Mouse (Mus musculus): Measurements from ENCODE around the gene Gm826.

Gene Gm826

DNA sequence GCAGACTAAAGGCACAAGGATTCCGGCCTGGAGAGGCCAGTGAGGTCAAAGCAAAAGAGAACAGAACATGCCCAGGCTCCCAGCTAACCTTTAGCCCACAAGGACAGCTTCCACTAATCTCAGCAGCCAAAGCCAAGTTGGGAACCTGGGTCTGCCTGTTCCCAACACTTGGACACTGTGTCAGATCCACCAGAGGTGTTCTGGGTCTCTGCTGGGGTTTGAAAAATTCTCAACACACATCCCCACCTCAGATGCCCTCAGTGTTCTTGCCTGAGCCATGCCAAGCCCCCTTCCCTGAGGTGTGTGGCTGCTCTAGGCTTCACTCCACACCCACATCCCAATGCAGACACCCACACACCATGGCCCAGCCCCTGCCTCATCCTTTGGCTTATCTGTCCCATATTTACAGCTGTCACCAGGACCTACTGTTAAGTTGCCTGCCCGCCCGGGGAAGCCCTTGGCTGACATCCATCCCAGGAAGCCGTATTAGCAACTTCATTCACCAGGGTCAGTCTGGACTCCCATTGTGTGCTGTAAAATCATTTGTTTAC, at the start of gene Gm826:
Gene Gm826 (minus strand): TSS at position 52 of the 551 bp plus-strand sequence.
- in situ Hi-C loops (cut with MboI; ENCODE audit: unreplicated experiment in 2 of 2) = no loop called here

DNA sequence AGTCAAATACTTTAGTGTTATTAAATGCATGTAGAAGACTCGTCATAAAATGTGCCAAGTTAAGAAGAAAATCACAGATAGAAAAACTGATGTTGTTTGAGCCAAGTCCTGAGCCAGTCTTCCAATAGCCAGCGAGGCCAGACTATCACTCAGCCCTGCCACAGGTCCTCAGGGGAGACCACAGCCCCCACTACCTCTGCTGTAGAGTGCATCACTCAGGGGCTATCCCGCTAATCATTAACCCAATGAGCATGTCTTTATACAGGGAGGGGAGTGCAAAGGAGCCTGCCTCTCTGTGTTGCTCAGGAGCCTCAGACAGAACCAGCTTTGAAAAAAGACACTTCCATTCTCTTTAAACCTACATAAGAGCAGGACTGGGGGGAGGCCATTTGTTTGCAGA, 49.5 kb upstream of the Gm826 start:
- in situ Hi-C loops (cut with MboI; ENCODE audit: unreplicated experiment in 2 of 2) = no loop called here

DNA sequence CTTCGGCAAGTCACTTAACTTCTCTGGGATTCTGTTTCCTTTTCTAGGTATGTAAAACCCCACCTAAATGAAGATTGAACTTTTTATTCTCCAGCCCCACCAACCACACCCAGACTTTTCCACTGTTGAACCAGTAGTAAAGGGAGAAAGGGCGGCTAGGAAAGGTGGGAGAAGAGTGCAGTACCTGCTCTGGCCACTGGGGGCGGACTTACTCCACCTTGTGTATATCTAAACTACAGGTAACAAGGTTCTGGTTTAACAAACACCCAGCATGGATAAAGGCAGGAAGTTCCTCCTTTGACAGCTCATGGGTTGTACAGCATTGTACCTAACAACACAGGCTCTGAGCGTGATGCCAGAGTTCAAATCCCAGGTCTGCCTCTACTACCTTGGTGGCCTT, 44.3 kb upstream of the Gm826 start:
- in situ Hi-C loops (cut with MboI; ENCODE audit: unreplicated experiment in 2 of 2) = no loop called here

DNA sequence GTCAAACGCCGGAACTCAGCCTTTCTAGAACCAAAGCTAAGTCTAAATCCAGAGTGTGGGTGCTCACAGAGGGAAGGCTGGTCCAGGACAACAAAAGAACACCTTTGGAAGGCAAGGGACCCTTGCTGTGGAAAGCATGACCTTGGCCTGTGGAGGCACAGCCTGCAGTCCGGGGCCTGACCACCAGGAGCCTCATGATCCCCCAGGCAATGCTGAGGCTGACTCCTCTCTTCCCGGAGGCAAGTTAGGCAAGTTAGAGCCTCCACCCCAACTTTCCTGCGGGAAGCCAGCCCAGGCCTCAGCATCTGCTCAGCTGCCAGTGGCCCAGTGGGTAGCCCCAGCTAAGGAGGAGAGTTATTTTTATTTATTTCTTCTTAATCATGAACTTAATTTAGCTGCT, 42.3 kb upstream of the Gm826 start:
- in situ Hi-C loops (cut with MboI; ENCODE audit: unreplicated experiment in 2 of 2) = no loop called here

DNA sequence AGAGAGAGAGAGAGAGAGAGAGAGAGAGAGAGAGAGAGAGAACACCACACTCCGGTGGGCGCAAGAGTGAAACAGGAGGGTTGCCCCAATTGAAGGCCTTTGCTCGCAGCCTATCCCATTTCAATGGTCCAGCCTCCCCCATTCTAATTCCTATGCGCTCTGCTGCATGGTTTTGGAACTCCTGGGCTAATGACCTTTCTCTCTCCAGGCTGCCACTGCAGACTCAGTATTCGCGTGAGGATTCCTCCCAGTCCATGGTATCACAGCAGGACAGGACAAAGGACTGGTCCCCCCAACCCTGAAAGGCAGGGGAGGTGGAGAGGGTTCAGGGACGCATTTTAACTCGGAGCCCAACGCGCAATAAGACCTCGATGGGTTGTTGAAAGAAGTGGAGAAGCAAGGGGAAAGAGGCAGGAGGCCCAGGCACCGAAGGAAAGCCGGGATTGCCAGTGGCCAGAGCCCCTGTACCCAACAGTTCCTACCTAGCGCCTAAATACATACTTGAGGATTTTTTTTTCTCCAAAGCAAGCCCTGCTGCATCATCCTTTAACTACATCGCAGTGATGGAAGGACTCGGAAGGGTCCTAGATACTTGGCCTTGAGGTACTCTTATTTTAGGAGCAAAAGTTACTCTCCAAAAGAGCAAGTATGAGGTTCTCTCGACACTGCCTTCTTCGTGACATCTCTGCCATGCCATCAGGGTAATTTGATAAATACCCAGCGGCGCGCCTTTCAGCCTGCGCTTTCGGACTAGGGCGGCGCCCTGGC, 35.9 kb upstream of the Gm826 start:
- in situ Hi-C loops (cut with MboI; ENCODE audit: unreplicated experiment in 2 of 2) = no loop called here

DNA sequence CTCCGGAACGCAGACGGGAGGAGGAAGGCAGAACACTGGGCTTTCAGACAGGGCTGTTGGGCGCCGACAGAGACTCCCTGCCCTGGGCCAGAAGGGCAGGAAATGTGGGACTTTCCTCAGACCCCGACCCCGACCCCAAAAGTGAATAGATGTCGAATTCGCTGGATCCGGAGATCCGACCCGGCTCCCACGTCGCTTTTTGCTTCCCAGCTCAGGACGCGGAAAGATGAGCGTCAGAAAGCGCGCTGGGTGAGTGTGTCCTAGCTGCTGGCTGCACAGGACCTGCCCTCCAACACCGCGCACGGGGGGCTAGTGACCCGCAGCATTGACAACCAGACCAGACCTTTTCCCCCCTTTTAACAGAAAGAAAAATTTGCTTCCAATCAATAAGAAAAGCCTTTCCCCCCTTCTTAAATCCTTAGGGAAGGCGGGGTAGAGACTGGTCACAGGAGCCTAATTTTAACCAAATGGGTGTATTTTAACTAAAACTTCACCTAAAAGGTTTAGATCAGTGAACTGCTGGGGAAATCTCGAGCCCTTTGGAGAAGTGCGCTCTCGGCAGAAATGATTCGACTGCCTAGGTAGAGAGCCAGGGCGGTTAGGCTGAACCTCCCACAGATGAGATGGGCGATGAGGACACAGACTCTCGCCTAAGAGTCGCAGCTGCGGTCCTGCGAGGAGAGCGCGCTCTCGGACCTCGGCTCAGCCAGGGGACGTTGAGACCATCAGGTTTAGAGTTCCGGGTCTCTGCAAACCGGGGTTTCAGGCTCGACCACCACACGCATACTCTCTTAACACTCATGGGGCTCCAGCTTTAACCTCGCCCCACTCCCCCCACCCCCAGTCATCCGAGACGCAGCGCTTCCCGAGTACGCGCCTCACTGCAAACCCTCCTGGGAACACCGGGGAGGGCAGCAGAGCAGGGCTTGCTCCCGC, 34.7 kb upstream of the Gm826 start:
- in situ Hi-C loops (cut with MboI; ENCODE audit: unreplicated experiment in 2 of 2) = no loop called here

GRCm38 (mm10) chr2:160367448-160368208, 33.7 kb upstream of the Gm826 start:
- in situ Hi-C loops (cut with MboI; ENCODE audit: unreplicated experiment in 2 of 2) = no loop called here

DNA sequence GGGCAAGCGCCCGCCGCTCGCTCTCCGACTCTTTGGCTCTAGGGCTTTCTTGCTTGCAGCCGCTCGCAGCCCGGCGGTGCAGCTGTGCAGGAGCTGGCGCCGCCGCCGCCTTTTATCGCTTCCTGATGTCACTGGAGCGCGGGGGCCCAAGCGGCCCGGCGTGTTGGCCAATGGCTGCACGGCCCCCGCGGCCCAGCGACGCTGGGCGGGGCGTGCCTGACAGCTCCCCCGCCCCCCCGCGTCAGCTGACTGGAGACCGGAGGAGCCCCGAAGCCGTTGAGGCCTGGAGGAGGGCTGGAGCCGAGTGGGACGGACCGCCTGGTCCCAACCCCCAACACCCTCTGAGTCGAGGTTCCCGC, 33.0 kb upstream of the Gm826 start, which contains the start of gene Mafb:
Gene Mafb (minus strand): TSS at position 86 of the 359 bp plus-strand sequence.
- in situ Hi-C loops (cut with MboI; ENCODE audit: unreplicated experiment in 2 of 2) = no loop called here

- in situ Hi-C loops (cut with MboI; ENCODE audit: unreplicated experiment in 2 of 2) = no loop called here
Measured at GRCm38 (mm10) chr2:160366111-160366979, 32.4 kb upstream of the Gm826 start.

- in situ Hi-C loops (cut with MboI; ENCODE audit: unreplicated experiment in 2 of 2) = no loop called here
Measured at GRCm38 (mm10) chr2:160365107-160365911, 31.3 kb upstream of the Gm826 start.

DNA sequence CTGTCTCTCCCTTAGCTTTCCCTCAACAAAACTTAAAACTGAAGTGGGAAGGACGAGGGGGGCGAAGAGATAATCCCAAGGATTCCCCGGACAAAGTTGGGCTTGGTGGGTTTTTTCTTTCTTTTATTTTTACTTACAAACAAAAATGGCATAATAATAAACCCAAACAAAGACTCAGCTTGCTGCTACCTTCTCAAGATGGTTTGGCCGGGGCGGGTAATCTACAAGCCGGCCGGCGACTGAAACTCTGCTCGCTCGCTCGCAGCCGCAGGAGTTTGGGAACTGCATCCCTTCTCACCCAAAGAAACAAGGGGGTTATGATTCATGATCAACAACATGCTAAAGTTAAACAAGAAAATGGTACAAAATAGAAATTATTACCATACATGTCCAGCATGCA, 30.7 kb upstream of the Gm826 start:
- in situ Hi-C loops (cut with MboI; ENCODE audit: unreplicated experiment in 2 of 2) = no loop called here

GRCm38 (mm10) chr2:160364128-160364650, 30.2 kb upstream of the Gm826 start:
- in situ Hi-C loops (cut with MboI; ENCODE audit: unreplicated experiment in 2 of 2) = no loop called here

GRCm38 (mm10) chr2:160363201-160363600, 29.2 kb upstream of the Gm826 start:
- in situ Hi-C loops (cut with MboI; ENCODE audit: unreplicated experiment in 2 of 2) = no loop called here

DNA sequence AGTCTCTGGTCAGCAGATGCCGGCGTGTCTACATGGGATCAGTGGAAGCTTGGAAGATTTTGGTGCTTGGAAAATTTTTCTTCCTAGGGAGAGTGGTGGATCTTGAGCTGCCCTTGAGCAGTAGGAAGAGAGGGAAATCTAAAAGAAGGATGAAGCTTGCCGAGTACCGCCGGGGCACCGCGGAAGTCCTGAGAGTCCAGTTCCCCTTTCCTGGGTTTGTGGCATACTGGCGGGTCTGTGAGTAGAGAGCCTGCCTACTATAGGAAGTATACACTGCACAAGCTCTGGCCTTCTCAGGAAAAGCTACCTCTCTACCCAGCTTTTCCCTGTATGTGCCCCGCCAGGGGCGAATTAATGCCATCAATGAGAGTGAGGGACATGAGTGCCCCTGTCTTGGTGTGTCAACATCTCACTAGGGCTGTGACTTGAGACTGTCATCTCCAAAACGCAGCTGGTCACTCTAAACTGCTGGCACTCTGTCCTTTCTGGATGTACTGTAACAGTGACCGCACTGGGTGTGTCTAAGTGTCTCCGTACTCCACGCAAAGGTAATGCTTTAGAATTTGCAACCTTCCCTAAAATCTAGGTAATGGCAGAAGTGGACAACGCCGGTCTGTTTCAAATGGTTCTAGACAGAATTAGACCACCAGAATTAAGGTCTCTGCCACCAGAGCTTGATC, 27.6 kb upstream of the Gm826 start:
- in situ Hi-C loops (cut with MboI; ENCODE audit: unreplicated experiment in 2 of 2) = no loop called here

GRCm38 (mm10) chr2:160360234-160360874, 26.4 kb upstream of the Gm826 start:
- in situ Hi-C loops (cut with MboI; ENCODE audit: unreplicated experiment in 2 of 2) = no loop called here

GRCm38 (mm10) chr2:160358896-160359295, 24.9 kb upstream of the Gm826 start:
- in situ Hi-C loops (cut with MboI; ENCODE audit: unreplicated experiment in 2 of 2) = no loop called here

DNA sequence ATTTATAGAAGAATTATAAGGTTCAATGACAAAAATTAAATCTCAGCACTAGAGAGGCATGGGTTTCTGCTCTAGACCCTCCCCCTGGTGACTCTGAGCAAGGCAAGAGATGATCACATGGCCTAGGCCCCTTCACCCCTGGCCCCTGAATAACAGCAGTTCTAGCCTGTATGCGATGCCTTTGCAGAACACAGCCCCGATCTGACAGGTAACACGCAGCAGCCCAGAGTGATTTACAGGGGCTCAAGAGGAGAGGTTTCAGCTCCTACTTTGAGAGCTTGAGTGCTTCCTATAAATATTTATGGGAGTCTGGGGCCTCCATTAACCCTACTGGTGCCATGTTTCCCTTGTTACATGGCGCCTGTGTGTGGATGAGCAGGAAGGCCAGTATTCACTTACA, 23.5 kb upstream of the Gm826 start:
- in situ Hi-C loops (cut with MboI; ENCODE audit: unreplicated experiment in 2 of 2) = no loop called here

DNA sequence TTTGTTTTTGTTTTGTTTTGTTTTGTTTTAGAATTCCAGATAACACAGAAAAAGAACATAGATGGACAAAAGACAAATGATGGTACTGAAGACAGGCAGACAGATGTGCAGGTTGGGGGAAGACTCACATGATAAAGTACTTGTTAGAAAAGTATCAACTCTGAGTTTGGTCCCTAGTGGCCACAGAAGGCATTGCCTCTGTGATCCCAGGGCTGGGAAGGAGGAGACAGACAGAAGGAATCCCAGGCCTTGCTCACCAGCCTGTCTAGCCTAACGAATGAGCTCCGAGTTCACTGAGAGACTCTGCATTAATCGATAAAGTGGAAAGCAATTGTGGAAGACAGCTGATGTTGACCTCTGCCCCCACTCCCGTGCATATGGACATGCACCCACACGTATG, 22.2 kb upstream of the Gm826 start:
- in situ Hi-C loops (cut with MboI; ENCODE audit: unreplicated experiment in 2 of 2) = no loop called here
